Mouse (Mus musculus): ENCODE measurements around the gene Coro1b.

DNA sequence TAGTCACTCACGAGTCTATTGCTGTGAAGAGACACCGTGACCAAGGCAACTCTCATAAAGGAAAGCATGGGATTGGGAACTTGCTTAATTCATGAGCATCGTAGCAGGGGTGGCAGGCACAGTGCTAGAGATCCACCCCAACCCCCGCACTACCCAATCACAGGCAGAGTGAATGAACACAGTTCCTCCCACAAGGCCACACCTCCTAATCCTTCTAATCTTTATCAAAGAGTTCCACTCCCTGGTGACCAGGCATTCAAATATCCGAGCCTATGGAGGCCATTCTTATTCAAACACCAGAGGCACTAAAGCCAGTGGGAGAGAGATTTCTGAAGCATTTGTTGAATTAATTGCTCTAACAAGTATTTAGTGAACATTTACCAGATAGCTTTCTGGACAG, 2.5 kb upstream of the Coro1b start:
- TF ChIP-seq CTCF (IDR thresholded peaks at IDR 0.05; ENCODE audit: insufficient read depth, low read depth, low read length) = no peak
- TF ChIP-seq POLR2A (IDR thresholded peaks at IDR 0.05; ENCODE audit: insufficient read depth, low read depth, low read length) = no peak

Measured in olfactory bulb, adult 2 months (tissue).